Mouse (Mus musculus) lung, postnatal 0 days (tissue): ENCODE measurements around the gene Slc35c2. TPM values are rescaled to one million over a fixed set of nuclear protein-coding genes. Genes with fewer than 3 reads are reported as not detected.

Source experiments
- ATAC-seq: fragments of 200-750 bp; cut with Nextera tagmentation; 2 replicates; pipeline ENCODE4 v1.8.0; 2017; ENCODE audit warnings: moderate library complexity
- DNase-seq: peaks from one replicate; pipeline ENCODE4 v3.0.0-alpha.2; 2016; ENCODE audit warnings: low spot score
- H3K27ac ChIP-seq: fragments of 300-500 bp; sonication (generic); 2 replicates; pipeline ENCODE4 v1.5.1; 2014; ENCODE audit warnings: antibody characterized with exemption, mild to moderate bottlenecking, low read length, mixed read lengths
- H3K27me3 ChIP-seq: fragments of 300-500 bp; sonication (generic); replicated peaks from 2 replicates; pipeline ENCODE4 v1.6.1; 2014; ENCODE audit warnings: low read length, mixed read lengths; ENCODE audit not compliant: insufficient read depth
- H3K36me3 ChIP-seq: fragments of 300-500 bp; sonication (generic); 2 replicates; pipeline ENCODE4 v1.6.1; 2014; ENCODE audit warnings: low read length, mixed read lengths; ENCODE audit not compliant: insufficient read depth
- H3K4me1 ChIP-seq: fragments of 300-500 bp; sonication (generic); 2 replicates; pipeline ENCODE4 v1.6.1; 2014; ENCODE audit warnings: antibody characterized with exemption, low read depth, low read length, mixed read lengths; ENCODE audit not compliant: insufficient read depth
- H3K4me2 ChIP-seq: fragments of 300-500 bp; sonication (generic); replicated peaks from 2 replicates; pipeline ENCODE4 v1.6.1; 2014; ENCODE audit warnings: low read depth, mild to moderate bottlenecking, low read length, moderate library complexity, mixed read lengths
- H3K4me3 ChIP-seq: fragments of 300-500 bp; sonication (generic); 2 replicates; pipeline ENCODE4 v1.5.1; 2014; ENCODE audit warnings: low read depth, low read length
- H3K9ac ChIP-seq: fragments of 300-500 bp; sonication (generic); replicated peaks from 2 replicates; pipeline ENCODE4 v1.6.1; 2014; ENCODE audit warnings: low read depth, mild to moderate bottlenecking
- H3K9me3 ChIP-seq: fragments of 300-500 bp; sonication (generic); 2 replicates; pipeline ENCODE4 v1.6.1; 2016; ENCODE audit warnings: low read length, mixed read lengths
- CTCF ChIP-seq: IDR thresholded peaks from 2 replicates; pipeline ENCODE4 v1.5.1; 2016; ENCODE audit warnings: antibody characterized with exemption, mild to moderate bottlenecking
- EP300 ChIP-seq: IDR thresholded peaks from 2 replicates; pipeline ENCODE4 v1.6.1; 2016; ENCODE audit warnings: antibody characterized with exemption, mild to moderate bottlenecking, control low read depth
- WGBS: fragments of 180-500 bp; shearing (Covaris S2); extraction: QIAGEN DNeasy Blood & Tissue Kit; methylation state at CpG from one replicate; pipeline ENCODE4 v1.1.7; 2014; 5-methylcytosine and 5-hydroxymethylcytosine counted together
- polyA plus RNA-seq: library from polyadenylated mRNA; unstranded; fragments of >200 nt; fragmentation: Nextera tagmentation; extraction: Ambion mirVana; gene quantifications from 2 replicates; pipeline ENCODE4 v1.2.1, GENCODE M21; 2015

Gene Slc35c2
- polyA plus RNA-seq, 1 experiment from 2014 or later: 42.8 TPM

- Histone ChIP-seq H3K4me2 (no peak overlapping the region), H3K9me3 (no peaks in the 10 kb centered on the region), H3K36me3 (peaks cover 31% of the 10 kb centered on the region), H3K4me1 (no peaks in the 10 kb centered on the region), H3K27me3 (no peaks in the 10 kb centered on the region), H3K27ac (no peak overlapping the region), H3K4me3 (no peak overlapping the region), H3K9ac (no peak overlapping the region)
- DNase-seq: no peak
- WGBS: 87% methylated on average over 11 of the region's 11 CpGs
- ATAC-seq: no peak
- TF ChIP-seq EP300: no peak
- no peak for TF ChIP-seq CTCF
Measured at GRCm38 (mm10) chr2:165297429-165297828, 9.8 kb upstream of the Slc35c2 start.

- H3K36me3 ChIP-seq: peaks cover 35% of the 10 kb centered on the region
- TF ChIP-seq EP300: no peak
- TF ChIP-seq CTCF: no peak
Measured at GRCm38 (mm10) chr2:165296571-165296970, 8.9 kb upstream of the Slc35c2 start.

GRCm38 (mm10) chr2:165288315-165289031, 804 bp upstream of the Slc35c2 start:
- H3K27me3 ChIP-seq: no peaks in the 10 kb centered on the region

More at GRCm38 (mm10) chr2:165296571-165296970, 8.9 kb upstream of the Slc35c2 start:
- no peak overlapping the region for H3K4me2 ChIP-seq
- H3K27me3 ChIP-seq: no peaks in the 10 kb centered on the region
- ATAC-seq (no peak), DNase-seq (no peak)
- H3K4me3 ChIP-seq: no peak overlapping the region
- no peak overlapping the region for H3K9ac ChIP-seq
- no peak overlapping the region for H3K27ac ChIP-seq
- WGBS: 87% methylated on average over 18 of the region's 18 CpGs
- no peaks in the 10 kb centered on the region for H3K4me1 ChIP-seq
- H3K9me3 ChIP-seq: no peaks in the 10 kb centered on the region

GRCm38 (mm10) chr2:165286361-165287201, 1.1 kb downstream of the Slc35c2 start:
- Histone ChIP-seq H3K27ac (no peak overlapping the region), H3K36me3 (peaks cover 20% of the 10 kb centered on the region), H3K27me3 (no peaks in the 10 kb centered on the region), H3K9ac (no peak overlapping the region), H3K4me2 (peak overlapping the region; percentile 99), H3K4me3 (peak overlapping the region; percentile 74), H3K4me1 (peaks cover 5% of the 10 kb centered on the region), H3K9me3 (no peaks in the 10 kb centered on the region)
- DNase-seq (peak; percentile 26), ATAC-seq (no peak)
- TF ChIP-seq EP300: no peak
- TF ChIP-seq CTCF: no peak
- WGBS: 54% methylated on average over 18 of the region's 18 CpGs

More at GRCm38 (mm10) chr2:165288315-165289031, 804 bp upstream of the Slc35c2 start:
- WGBS: 39% methylated on average over 18 of the region's 18 CpGs
- TF ChIP-seq CTCF: no peak
- TF ChIP-seq EP300: no peak
- Histone ChIP-seq H3K4me1 (peaks cover 5% of the 10 kb centered on the region), H3K36me3 (peaks cover 21% of the 10 kb centered on the region; the same call in 1 of the 2 replicates), H3K27ac (peak overlapping the region; percentile 62; the same call in 1 of the 2 replicates), H3K4me3 (peak overlapping the region; percentile 74), H3K9ac (no peak overlapping the region), H3K9me3 (no peaks in the 10 kb centered on the region), H3K4me2 (peak overlapping the region; percentile 99)
- DNase-seq (peak; percentile 80), ATAC-seq (peak; percentile 71)

- Histone ChIP-seq H3K36me3 (peaks cover 13% of the 10 kb centered on the region; the same call in 1 of the 2 replicates), H3K4me2 (no peak overlapping the region), H3K4me1 (peaks cover 5% of the 10 kb centered on the region), H3K27ac (no peak overlapping the region), H3K9ac (no peak overlapping the region), H3K9me3 (no peaks in the 10 kb centered on the region), H3K4me3 (no peak overlapping the region), H3K27me3 (no peaks in the 10 kb centered on the region)
- TF ChIP-seq EP300: no peak
- no peak for TF ChIP-seq CTCF
- ATAC-seq: no peak
- WGBS: 76% methylated on average over 8 of the region's 8 CpGs
- peak; percentile 26 for DNase-seq
Measured at GRCm38 (mm10) chr2:165285621-165286020, 2.0 kb downstream of the Slc35c2 start.

DNA sequence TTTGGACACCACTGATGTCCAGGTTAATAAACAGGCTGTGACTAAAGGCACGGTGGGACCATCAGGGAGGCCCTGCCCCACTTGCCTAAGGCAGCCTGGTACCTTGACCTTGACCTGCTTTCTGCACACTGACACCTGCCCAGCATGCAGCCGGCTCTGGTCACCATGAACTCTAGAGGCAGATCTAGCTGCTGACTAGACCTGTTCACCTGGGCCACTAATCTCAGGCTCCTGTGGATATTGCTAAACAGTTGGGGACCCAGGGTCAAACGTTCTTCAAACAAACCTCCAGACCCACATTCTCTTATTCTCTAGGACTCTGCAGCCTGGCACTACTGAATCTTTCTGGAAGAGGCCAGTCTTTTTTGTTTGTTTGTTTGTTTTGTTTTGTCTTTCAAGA, 2.6 kb downstream of the Slc35c2 start:
- ATAC-seq: no peak
- no peak for TF ChIP-seq CTCF
- no peak for TF ChIP-seq EP300
- H3K27ac ChIP-seq: no peak overlapping the region
- H3K9ac ChIP-seq: no peak overlapping the region
- H3K36me3 ChIP-seq: peaks cover 10% of the 10 kb centered on the region; the same call in 1 of the 2 replicates
- H3K4me3 ChIP-seq: no peak overlapping the region
- H3K4me1 ChIP-seq: peaks cover 5% of the 10 kb centered on the region
- H3K27me3 ChIP-seq: no peaks in the 10 kb centered on the region
- H3K4me2 ChIP-seq: no peak overlapping the region
- no peaks in the 10 kb centered on the region for H3K9me3 ChIP-seq
- DNase-seq: no peak
- WGBS: 74% methylated on average over 3 of the region's 3 CpGs
